18 mouse cellular contexts compared by ENCODE assay signal in genomic region chr7:121939244-121939643, GRCm38 (mm10). TPM values are rescaled to one million over a fixed set of nuclear protein-coding genes. Genes with fewer than 3 reads are reported as not detected.
DNase-seq lines count a peak whose midpoint lies in the region; ATAC-seq and TF ChIP-seq lines count a peak whose summit lies in the region.
"Had no signal": no experiment of that assay in that cellular context is flagged by ENCODE, and none has a peak within 500 bp of the region (broad histone marks: within the 10 kb centered on the region; RNA-seq: fewer than 3 reads in every experiment).

No protein-coding gene starts in this region.

- peaks cover 18% of the 10 kb centered on the region for H3K4me1 ChIP-seq in forebrain, embryonic 14.5 days (ENCODE audit: control insufficient read depth, insufficient read depth, low read length)
- no peaks in the 10 kb centered on the region for H3K4me1 ChIP-seq in forebrain, embryonic 11.5 days (replicated peaks; ENCODE audit: control insufficient read depth, insufficient read depth, low read length)
- peaks cover 33% of the 10 kb centered on the region for H3K4me1 ChIP-seq in kidney, embryonic 15.5 days
- 0 out of 2 replicates have a peak, but pooled peaks cover 11% of the 10 kb centered on the region for H3K4me1 ChIP-seq in midbrain, embryonic 12.5 days
- no peaks in the 10 kb centered on the region for H3K4me1 ChIP-seq in midbrain, embryonic 11.5 days (ENCODE audit: control insufficient read depth, insufficient read depth, low read length)
- H3K4me1 ChIP-seq: megakaryocyte, embryonic 14.5 days had no signal

- intact Hi-C loops in gastrocnemius, adult 2 months (cut with DNase I) = no loop called here

- no peak for TF ChIP-seq CTCF in gastrocnemius, adult 2 months (IDR thresholded peaks at IDR 0.05)

- H3K27me3 ChIP-seq in forebrain, embryonic 14.5 days (replicated peaks; ENCODE audit: control insufficient read depth, insufficient read depth, low read length) = no peaks in the 10 kb centered on the region
- no peaks in the 10 kb centered on the region for H3K27me3 ChIP-seq in forebrain, embryonic 11.5 days (ENCODE audit: control insufficient read depth, insufficient read depth, low read length)
- H3K27me3 ChIP-seq in kidney, embryonic 15.5 days = no peaks in the 10 kb centered on the region
- no peaks in the 10 kb centered on the region for H3K27me3 ChIP-seq in midbrain, embryonic 12.5 days
- H3K27me3 ChIP-seq in midbrain, embryonic 11.5 days (ENCODE audit: control insufficient read depth, insufficient read depth, low read length) = no peaks in the 10 kb centered on the region
- H3K27me3 ChIP-seq: embryonic facial prominence, embryonic 12.5 days; heart, embryonic 15.5 days; limb, embryonic 15.5 days; megakaryocyte, embryonic 14.5 days had no signal

- peaks cover 13% of the 10 kb centered on the region for H3K36me3 ChIP-seq in forebrain, embryonic 14.5 days (ENCODE audit: control insufficient read depth, insufficient read depth, low read length)
- no peaks in the 10 kb centered on the region; the same call in 1 of the 2 replicates for H3K36me3 ChIP-seq in forebrain, embryonic 11.5 days (ENCODE audit: control insufficient read depth, insufficient read depth, low read length)
- H3K36me3 ChIP-seq in kidney, embryonic 15.5 days = peaks cover 23% of the 10 kb centered on the region
- peaks cover 27% of the 10 kb centered on the region for H3K36me3 ChIP-seq in midbrain, embryonic 12.5 days
- no peaks in the 10 kb centered on the region for H3K36me3 ChIP-seq in midbrain, embryonic 11.5 days (ENCODE audit: control insufficient read depth, insufficient read depth, low read length)
- H3K36me3 ChIP-seq: heart, embryonic 15.5 days had no signal

- H3K4me2 ChIP-seq in forebrain, embryonic 14.5 days (ENCODE audit: low read length) = no peak overlapping the region
- no peak overlapping the region for H3K4me2 ChIP-seq in forebrain, embryonic 11.5 days (ENCODE audit: low read depth, low read length, severe bottlenecking)
- no peak overlapping the region for H3K4me2 ChIP-seq in kidney, embryonic 15.5 days
- no peak overlapping the region for H3K4me2 ChIP-seq in midbrain, embryonic 12.5 days (replicated peaks)
- H3K4me2 ChIP-seq in midbrain, embryonic 11.5 days = no peak overlapping the region
- H3K4me2 ChIP-seq: embryonic facial prominence, embryonic 12.5 days; heart, embryonic 15.5 days; limb, embryonic 15.5 days had no signal

- ATAC-seq in forebrain, embryonic 14.5 days = no peak
- no peak for ATAC-seq in forebrain, embryonic 11.5 days (replicated peaks; ENCODE audit: low FRiP score)
- no peak for ATAC-seq in kidney, embryonic 15.5 days (replicated peaks; ENCODE audit: low FRiP score)
- no peak for ATAC-seq in midbrain, embryonic 12.5 days (ENCODE audit: low FRiP score, low read depth)
- ATAC-seq in midbrain, embryonic 11.5 days (ENCODE audit: low FRiP score) = no peak

- peak overlapping the region; percentile 54; the same call in 1 of the 2 replicates for H3K27ac ChIP-seq in forebrain, embryonic 14.5 days (ENCODE audit: low read depth, low read length)
- no peak overlapping the region for H3K27ac ChIP-seq in forebrain, embryonic 11.5 days (ENCODE audit: low read depth, low read length)
- 0 out of 2 replicates have a peak overlapping the region, but pooled peaks have one; percentile 37 for H3K27ac ChIP-seq in kidney, embryonic 15.5 days
- H3K27ac ChIP-seq in midbrain, embryonic 12.5 days (replicated peaks) = 0 out of 2 replicates have a peak overlapping the region, but pooled peaks have one; percentile 36
- H3K27ac ChIP-seq in midbrain, embryonic 11.5 days (ENCODE audit: low read depth, low read length) = no peak overlapping the region
- no peak overlapping the region for H3K27ac ChIP-seq in gastrocnemius, adult 2 months
- H3K27ac ChIP-seq: embryonic facial prominence, embryonic 12.5 days; heart, embryonic 15.5 days; limb, embryonic 15.5 days; liver, embryonic 14.5 days had no signal

- no peak overlapping the region for H3K4me3 ChIP-seq in forebrain, embryonic 14.5 days (ENCODE audit: low read depth, low read length)
- H3K4me3 ChIP-seq in forebrain, embryonic 11.5 days (ENCODE audit: low read depth, low read length) = no peak overlapping the region
- H3K4me3 ChIP-seq in kidney, embryonic 15.5 days (replicated peaks) = no peak overlapping the region
- no peak overlapping the region for H3K4me3 ChIP-seq in midbrain, embryonic 12.5 days
- no peak overlapping the region for H3K4me3 ChIP-seq in midbrain, embryonic 11.5 days (ENCODE audit: low read depth, low read length)
- H3K4me3 ChIP-seq in gastrocnemius, adult 2 months = no peak overlapping the region
- H3K4me3 ChIP-seq: embryonic facial prominence, embryonic 12.5 days; heart, embryonic 15.5 days; limb, embryonic 15.5 days; megakaryocyte, embryonic 14.5 days had no signal

- H3K9ac ChIP-seq in forebrain, embryonic 14.5 days (ENCODE audit: low read length) = no peak overlapping the region
- no peak overlapping the region for H3K9ac ChIP-seq in forebrain, embryonic 11.5 days (ENCODE audit: low read length)
- no peak overlapping the region for H3K9ac ChIP-seq in kidney, embryonic 15.5 days
- H3K9ac ChIP-seq in midbrain, embryonic 12.5 days (replicated peaks) = no peak overlapping the region
- no peak overlapping the region for H3K9ac ChIP-seq in midbrain, embryonic 11.5 days (ENCODE audit: low read length)
- H3K9ac ChIP-seq: embryonic facial prominence, embryonic 12.5 days; heart, embryonic 15.5 days; limb, embryonic 15.5 days; liver, embryonic 14.5 days had no signal

- H3K9me3 ChIP-seq in forebrain, embryonic 14.5 days (replicated peaks; ENCODE audit: control insufficient read depth, low read length) = no peaks in the 10 kb centered on the region
- H3K9me3 ChIP-seq in forebrain, embryonic 11.5 days (ENCODE audit: control insufficient read depth, low read length) = no peaks in the 10 kb centered on the region
- no peaks in the 10 kb centered on the region for H3K9me3 ChIP-seq in kidney, embryonic 15.5 days (replicated peaks)
- H3K9me3 ChIP-seq in midbrain, embryonic 12.5 days = no peaks in the 10 kb centered on the region
- H3K9me3 ChIP-seq in midbrain, embryonic 11.5 days (ENCODE audit: control insufficient read depth, low read length) = no peaks in the 10 kb centered on the region
- H3K9me3 ChIP-seq: embryonic facial prominence, embryonic 12.5 days; heart, embryonic 15.5 days; limb, embryonic 15.5 days; megakaryocyte, embryonic 14.5 days had no signal

- DNase-seq in forebrain, embryonic 14.5 days (ENCODE audit: low spot score) = no peak
- DNase-seq in forebrain, embryonic 11.5 days (ENCODE audit: low spot score) = no peak
- no peak for DNase-seq in kidney, postnatal 14 days
- no peak for DNase-seq in midbrain, embryonic 11.5 days (ENCODE audit: low spot score, missing footprints)
- peak; percentile 52 to 55 for DNase-seq in cerebellum, postnatal 10 days
- no peak for DNase-seq in gastrocnemius, adult 2 months
- DNase-seq: adrenal gland, postnatal 36 days; heart, postnatal 36 days; kidney, adult 11 months; thymus, adult 18-20 months; thymus, postnatal 36 days had no signal

- 57% methylated on average over 6 of the region's 6 CpGs for WGBS in forebrain, embryonic 14.5 days
- WGBS in forebrain, embryonic 11.5 days = 71% methylated on average over 6 of the region's 6 CpGs
- WGBS in kidney, embryonic 15.5 days = 49% methylated on average over 6 of the region's 6 CpGs
- 62% methylated on average over 6 of the region's 6 CpGs for WGBS in midbrain, embryonic 12.5 days
- 56% methylated on average over 6 of the region's 6 CpGs for WGBS in midbrain, embryonic 11.5 days

RNA-seq across cellular contexts. Expression of gene Cog7, which starts 42.3 kb away (rescaled TPM):
- polyA plus RNA-seq in forebrain, embryonic 14.5 days (2014; fragmentation: Nextera tagmentation; extraction: Ambion mirVana) = 7.8 and 11.0 TPM in 2 replicates
- 22.0 and 23.8 TPM in 2 replicates for polyA plus RNA-seq in forebrain, embryonic 11.5 days (2014; fragmentation: Nextera tagmentation; extraction: Ambion mirVana)
- polyA plus RNA-seq in kidney, embryonic 15.5 days (2015; fragmentation: Nextera tagmentation; extraction: Ambion mirVana) = 29.1 and 29.5 TPM in 2 replicates
- polyA plus RNA-seq in midbrain, embryonic 12.5 days (2016; fragmentation: Nextera tagmentation; extraction: Ambion mirVana) = 20.7 and 21.9 TPM in 2 replicates
- 14.5 and 19.1 TPM in 2 replicates for polyA plus RNA-seq in midbrain, embryonic 11.5 days (2014; fragmentation: Nextera tagmentation; extraction: Ambion mirVana)
- 10 to 100 TPM; 10.5 to 13.9 TPM for total RNA-seq in gastrocnemius, adult 2 months (2021)

Comparison
In these comparisons a context has a peak if more than half of its experiments do, and no peak if none do; other contexts are left out.
1. H3K27ac ChIP-seq: peak in forebrain, embryonic 14.5 days (single experiment), kidney, embryonic 15.5 days (single experiment) and midbrain, embryonic 12.5 days (single experiment); none in forebrain, embryonic 11.5 days (single experiment), midbrain, embryonic 11.5 days (single experiment) and gastrocnemius, adult 2 months (single experiment).
2. DNase-seq: peak in cerebellum, postnatal 10 days (2 of 2); none in forebrain, embryonic 14.5 days (single experiment), forebrain, embryonic 11.5 days (single experiment), kidney, postnatal 14 days (single experiment), midbrain, embryonic 11.5 days (single experiment) and gastrocnemius, adult 2 months (single experiment).